Mouse (Mus musculus) B cell, adult 62 days (primary cell): ENCODE measurements around the gene Srsf1. TPM values are rescaled to one million over a fixed set of nuclear protein-coding genes. Genes with fewer than 3 reads are reported as not detected.

Experiments used
- total RNA-seq: library from RNA; stranded (reverse); gene quantifications from 4 replicates; pipeline ENCODE4 v1.2.4, GENCODE M21; 2023

Gene Srsf1
- total RNA-seq = 318 to 366 TPM (median 354 TPM) in 4 replicates

GRCm38 (mm10) chr11:88046944-88047794 lies at the start of gene Srsf1:
Srsf1 (plus strand) TSS chr11:88047373.

DNA sequence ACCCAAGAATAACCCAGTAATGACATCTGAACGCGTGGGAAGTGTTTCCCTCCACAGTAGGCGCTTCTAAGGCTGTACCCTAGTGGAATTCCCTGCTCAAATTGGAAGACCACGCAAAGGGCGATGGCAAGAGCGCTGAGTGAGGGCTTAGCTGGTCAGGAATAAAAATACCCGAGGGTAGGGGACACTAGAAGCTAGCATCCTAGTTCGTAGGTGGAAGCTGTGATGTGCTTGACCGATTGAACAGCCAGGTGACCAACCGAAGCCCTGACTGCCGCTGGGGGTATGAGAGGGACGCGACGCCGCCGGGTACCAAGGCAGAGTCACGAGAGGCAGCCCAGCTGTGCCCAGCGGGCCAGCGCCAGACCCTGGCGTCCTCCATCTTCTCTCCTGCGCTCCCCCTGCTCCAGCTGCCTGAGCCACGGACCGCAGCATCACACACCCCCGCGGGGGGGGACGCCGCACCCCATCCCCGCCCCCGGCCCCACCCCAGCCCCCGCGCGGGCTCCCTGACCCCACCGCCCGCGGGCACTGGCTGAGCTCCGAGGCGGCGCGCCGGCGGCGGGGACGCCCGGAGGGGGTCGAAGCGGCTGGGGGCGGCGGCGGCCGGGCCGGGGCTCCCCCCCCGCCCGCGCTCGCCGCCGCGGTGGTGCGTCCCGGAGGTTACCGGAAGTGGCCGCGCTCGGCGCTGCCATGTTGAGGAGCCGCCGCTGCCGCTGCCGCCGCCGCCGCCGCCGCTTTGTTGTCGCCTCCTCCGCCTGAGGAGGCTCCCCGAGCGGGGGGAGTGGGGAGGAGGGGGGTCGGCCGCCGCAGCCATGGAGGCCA lies 20.6 kb downstream of the Srsf1 start, which contains the start of gene Vezf1:
TSS of gene Vezf1 (plus strand) at position 694 of the 825 bp plus-strand sequence.

DNA sequence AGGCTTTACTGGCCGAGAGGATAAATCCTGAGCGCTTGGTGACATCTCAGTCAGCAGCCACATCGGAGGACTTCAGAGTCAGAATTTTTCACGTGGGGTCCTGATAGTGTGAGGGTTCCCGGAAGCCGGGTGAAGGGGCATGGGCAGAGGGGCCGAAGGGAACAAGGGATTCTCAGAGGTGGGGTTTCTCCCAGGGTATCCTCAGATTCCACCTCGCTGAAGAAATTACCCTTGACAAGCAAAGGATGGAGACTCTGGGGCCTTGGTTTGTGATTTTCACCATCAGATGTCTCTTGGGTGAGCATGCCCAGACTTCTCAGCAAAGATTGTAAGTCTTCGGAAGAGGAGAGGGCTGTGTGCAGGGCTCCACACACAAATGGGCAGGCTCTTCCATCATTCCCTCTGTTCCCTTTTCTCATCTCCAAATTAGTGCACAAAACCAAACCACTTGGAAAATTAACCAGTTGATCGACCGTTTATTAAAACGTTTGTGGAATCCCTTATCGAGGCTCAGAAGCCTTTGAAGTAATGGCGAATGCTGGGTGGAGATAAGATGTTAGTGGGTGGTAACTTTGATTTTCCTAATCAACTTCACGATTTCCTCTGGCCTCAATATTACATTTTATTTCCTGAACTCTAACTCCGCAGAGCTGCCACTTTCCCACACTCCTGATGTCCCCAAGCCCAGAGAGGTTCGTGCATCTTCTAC lies 51.0 kb downstream of the Srsf1 start, which contains the start of gene Cuedc1:
TSS of gene Cuedc1 (plus strand) at position 38 of the 709 bp plus-strand sequence.

Other genes starting within 250 kb of the Srsf1 start
- not detected in 4 replicates for gene Lpo, start 219.1 kb upstream of the Srsf1 start, total RNA-seq
- 15.6 to 18.2 TPM (median 16.7 TPM) in 4 replicates for gene Mks1, start 194.2 kb upstream of the Srsf1 start, total RNA-seq
- gene Epx, start 171.8 kb upstream of the Srsf1 start, total RNA-seq = not detected in 4 replicates
- not detected in 4 replicates for gene Olfr462, start 155.1 kb upstream of the Srsf1 start, total RNA-seq
- gene Olfr463, start 150.0 kb upstream of the Srsf1 start, total RNA-seq = not detected in 4 replicates
- not detected in 4 replicates for gene Olfr464, start 126.4 kb upstream of the Srsf1 start, total RNA-seq
- 11.3 to 13.6 TPM (median 12.1 TPM) in 4 replicates for gene Dynll2, start 59.8 kb upstream of the Srsf1 start, total RNA-seq
- 70.3 to 73.4 TPM (median 71.7 TPM) in 4 replicates for gene Vezf1, start 20.9 kb downstream of the Srsf1 start, total RNA-seq
- 5.0 to 9.4 TPM (median 6.8 TPM) in 4 replicates for gene Cuedc1, start 50.7 kb downstream of the Srsf1 start, total RNA-seq
- gene Mrps23, start 157.0 kb downstream of the Srsf1 start, total RNA-seq = 60.2 to 71.4 TPM (median 69.8 TPM) in 4 replicates
- gene Ccdc182, start 246.7 kb downstream of the Srsf1 start, total RNA-seq = not detected in 4 replicates